In genomic region chr1:118567659-118568058, GRCm38 (mm10) we compare ENCODE assay signal across 23 mouse cellular contexts.
"Had no signal": no experiment of that assay in that cellular context is flagged by ENCODE, and none has a peak within 500 bp of the region (broad histone marks: within the 10 kb centered on the region; RNA-seq: fewer than 3 reads in every experiment).

No protein-coding gene starts in this region.

- H3K4me1 ChIP-seq: kidney, embryonic 15.5 days; liver, embryonic 12.5 days; liver, embryonic 15.5 days; lung, embryonic 15.5 days; midbrain, embryonic 12.5 days; midbrain, embryonic 15.5 days; neural tube, embryonic 13.5 days had no signal

- DNase-seq: kidney, adult 2 months; kidney, postnatal 10 days; kidney, postnatal 36 days; layer of hippocampus, postnatal 36 days; lung, adult 18-20 months; lung, postnatal 10 days; lung, postnatal 36 days; retina, postnatal 1 day; right cerebral cortex, postnatal 25 days; thymus, adult 2 months; thymus, postnatal 14 days; thymus, postnatal 4 days had no signal

- H3K4me3 ChIP-seq: kidney, embryonic 15.5 days; left cerebral cortex, adult 2 months; liver, embryonic 12.5 days; liver, embryonic 15.5 days; lung, embryonic 15.5 days; megakaryocyte, embryonic 14.5 days; midbrain, embryonic 12.5 days; midbrain, embryonic 15.5 days; myocyte; neural tube, embryonic 13.5 days had no signal

- H3K9ac ChIP-seq: kidney, embryonic 15.5 days; liver, embryonic 12.5 days; liver, embryonic 15.5 days; lung, embryonic 15.5 days; midbrain, embryonic 12.5 days; midbrain, embryonic 15.5 days; neural tube, embryonic 13.5 days had no signal

- H3K27me3 ChIP-seq: kidney, embryonic 15.5 days; liver, embryonic 12.5 days; liver, embryonic 15.5 days; lung, embryonic 15.5 days; megakaryocyte, embryonic 14.5 days; midbrain, embryonic 12.5 days; midbrain, embryonic 15.5 days; neural tube, embryonic 13.5 days had no signal

- H3K27ac ChIP-seq: kidney, embryonic 15.5 days; left cerebral cortex, adult 2 months; liver, embryonic 12.5 days; liver, embryonic 15.5 days; lung, embryonic 15.5 days; midbrain, embryonic 12.5 days; midbrain, embryonic 15.5 days; neural tube, embryonic 13.5 days; stomach, postnatal 0 days had no signal

- ATAC-seq: liver, embryonic 12.5 days; midbrain, embryonic 15.5 days had no signal
